Mouse (Mus musculus) stomach, embryonic 16.5 days (tissue): ENCODE data around the gene Cyp1a2. TPM values are rescaled to one million over a fixed set of nuclear protein-coding genes. Genes with fewer than 3 reads are reported as not detected.

ENCODE experiments used
- ATAC-seq: fragments of 200-750 bp; cut with Nextera tagmentation; 2 replicates; pipeline ENCODE4 v1.8.0; 2017; ENCODE audit warnings: moderate number of reproducible peaks, moderate TSS enrichment; ENCODE audit not compliant: insufficient read depth, low FRiP score
- H3K27ac ChIP-seq: fragments of 300-500 bp; sonication (generic); 2 replicates; pipeline ENCODE4 v1.5.1; 2014; ENCODE audit warnings: low read length
- H3K27me3 ChIP-seq: fragments of 300-500 bp; sonication (generic); 2 replicates; pipeline ENCODE4 v1.6.1; 2014; ENCODE audit warnings: low read length, control low read depth, mixed read lengths; ENCODE audit not compliant: control insufficient read depth, insufficient read depth
- H3K36me3 ChIP-seq: fragments of 300-500 bp; sonication (generic); 2 replicates; pipeline ENCODE4 v1.6.1; 2014; ENCODE audit warnings: low read length; ENCODE audit not compliant: control insufficient read depth, insufficient read depth
- H3K4me1 ChIP-seq: fragments of 300-500 bp; sonication (generic); 2 replicates; pipeline ENCODE4 v1.6.1; 2014; ENCODE audit warnings: low read length, control low read depth, mixed read lengths; ENCODE audit not compliant: control insufficient read depth, insufficient read depth
- H3K4me2 ChIP-seq: fragments of 300-500 bp; sonication (generic); 2 replicates; pipeline ENCODE4 v1.6.1; 2014; ENCODE audit warnings: low read depth, low read length, mixed read lengths
- H3K4me3 ChIP-seq: fragments of 300-500 bp; sonication (generic); replicated peaks from 2 replicates; pipeline ENCODE4 v1.5.1; 2014; ENCODE audit warnings: mild to moderate bottlenecking, low read length
- H3K9ac ChIP-seq: fragments of 300-500 bp; sonication (generic); 2 replicates; pipeline ENCODE4 v1.6.1; 2014; ENCODE audit warnings: low read length
- H3K9me3 ChIP-seq: fragments of 300-500 bp; sonication (generic); replicated peaks from 2 replicates; pipeline ENCODE4 v1.6.1; 2016; ENCODE audit warnings: low read length, control low read depth; ENCODE audit not compliant: control insufficient read depth
- WGBS: fragments of 180-500 bp; shearing (Covaris S2); extraction: QIAGEN DNeasy Blood & Tissue Kit; methylation state at CpG from one replicate; pipeline ENCODE4 v1.1.7; 2014; 5-methylcytosine and 5-hydroxymethylcytosine counted together
- polyA plus RNA-seq: library from polyadenylated mRNA; unstranded; fragments of >200 nt; fragmentation: Nextera tagmentation; extraction: Ambion mirVana; gene quantifications from 2 replicates; pipeline ENCODE4 v1.2.1, GENCODE M21; 2015

Cyp1a2 gene
- polyA plus RNA-seq, 1 experiment from 2014 or later: not detected

- Histone ChIP-seq H3K27ac (peak overlapping the region; percentile 89), H3K36me3 (peaks cover 7% of the 10 kb centered on the region; the same call in 1 of the 2 replicates), H3K9me3 (peaks cover 7% of the 10 kb centered on the region; the same call in 1 of the 2 replicates), H3K4me1 (peaks cover 8% of the 10 kb centered on the region), H3K9ac (peak overlapping the region; percentile 93), H3K4me3 (peak overlapping the region; percentile 94), H3K4me2 (peak overlapping the region; percentile 79), H3K27me3 (no peaks in the 10 kb centered on the region)
- peak; percentile 60; the same call in 1 of the 2 replicates for ATAC-seq
- WGBS: 2% methylated on average over 38 of the region's 39 CpGs
Observed at GRCm38 (mm10) chr9:57708720-57709274, 25.3 kb upstream of the Cyp1a2 start.

GRCm38 (mm10) chr9:57708068-57708719 lies 24.7 kb upstream of the Cyp1a2 start, which contains the start of gene Edc3:
TSS of gene Edc3 (plus strand) at chr9:57708540.
- Histone ChIP-seq H3K4me3 (peak within 1 kb of the TSS; percentile 94), H3K36me3 (0 out of 2 replicates have a peak, but pooled peaks cover 3% of the 10 kb centered on the region), H3K4me2 (peak within 1 kb of the TSS; percentile 79), H3K4me1 (peaks cover 8% of the 10 kb centered on the region), H3K27ac (peak within 1 kb of the TSS; percentile 89), H3K27me3 (no peaks in the 10 kb centered on the region), H3K9me3 (peaks cover 7% of the 10 kb centered on the region; the same call in 1 of the 2 replicates), H3K9ac (peak within 1 kb of the TSS; percentile 93)
- 0% methylated on average over 23 of the region's 23 CpGs for WGBS
- ATAC-seq: peak; percentile 95

DNA sequence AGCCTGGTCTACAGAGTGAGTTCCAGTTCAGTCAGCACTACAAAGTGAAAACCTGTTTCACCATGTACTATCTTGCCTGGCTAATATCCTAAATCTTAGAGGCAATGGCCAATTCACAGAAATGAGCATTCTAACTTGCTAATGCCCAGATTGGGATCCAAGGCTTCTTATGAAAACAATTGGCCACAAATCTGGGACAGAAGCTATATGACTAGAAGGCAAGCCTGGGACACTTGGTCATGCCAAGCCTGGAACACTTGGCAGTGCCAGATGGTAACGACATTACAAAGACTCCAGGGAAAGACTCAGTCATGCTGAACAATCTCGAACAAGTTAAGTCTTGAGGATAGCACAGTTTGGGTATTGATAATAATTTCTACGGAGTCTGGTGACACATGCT lies 23.0 kb upstream of the Cyp1a2 start:
- no peak overlapping the region for H3K4me2 ChIP-seq
- ATAC-seq: no peak

GRCm38 (mm10) chr9:57698466-57699150 lies 15.1 kb upstream of the Cyp1a2 start:
- WGBS: 83% methylated on average over 1 of the region's 1 CpGs
- no peak for ATAC-seq
- H3K9me3 ChIP-seq: no peaks in the 10 kb centered on the region
- H3K4me1 ChIP-seq: peaks cover 14% of the 10 kb centered on the region
- H3K27me3 ChIP-seq: peaks cover 24% of the 10 kb centered on the region
- no peaks in the 10 kb centered on the region for H3K36me3 ChIP-seq
- H3K4me3 ChIP-seq: no peak overlapping the region
- H3K27ac ChIP-seq: no peak overlapping the region
- no peak overlapping the region for H3K9ac ChIP-seq
- no peak overlapping the region for H3K4me2 ChIP-seq

More for the DNA sequence above, 23.0 kb upstream of the Cyp1a2 start:
- H3K4me3 ChIP-seq: no peak overlapping the region
- 87% methylated on average over 3 of the region's 3 CpGs for WGBS
- no peaks in the 10 kb centered on the region for H3K36me3 ChIP-seq
- peaks cover 8% of the 10 kb centered on the region for H3K4me1 ChIP-seq
- no peaks in the 10 kb centered on the region for H3K27me3 ChIP-seq
- no peak overlapping the region for H3K9ac ChIP-seq
- no peak overlapping the region for H3K27ac ChIP-seq
- peaks cover 7% of the 10 kb centered on the region; the same call in 1 of the 2 replicates for H3K9me3 ChIP-seq

DNA sequence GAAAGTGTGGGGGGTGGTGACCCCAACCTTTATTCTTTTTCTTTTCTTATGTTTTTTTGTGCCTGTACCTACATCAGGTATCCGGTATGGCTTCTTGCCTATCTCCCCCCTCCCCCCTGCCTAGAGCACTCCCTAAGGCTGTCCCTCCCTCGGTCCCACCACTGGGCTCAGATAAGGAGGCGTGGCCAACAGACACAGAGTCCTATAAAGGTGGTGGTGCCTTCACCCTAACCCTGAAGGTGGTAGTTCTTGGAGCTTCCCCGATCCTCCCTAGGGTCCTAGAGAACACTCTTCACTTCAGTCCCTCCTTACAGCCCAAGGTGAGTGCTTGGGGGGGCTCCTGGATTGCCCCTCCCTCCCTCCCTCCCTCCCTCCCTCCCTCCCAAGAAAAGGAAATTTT lies 13.9 kb upstream of the Cyp1a2 start:
- WGBS: 21% methylated on average over 4 of the region's 4 CpGs

DNA sequence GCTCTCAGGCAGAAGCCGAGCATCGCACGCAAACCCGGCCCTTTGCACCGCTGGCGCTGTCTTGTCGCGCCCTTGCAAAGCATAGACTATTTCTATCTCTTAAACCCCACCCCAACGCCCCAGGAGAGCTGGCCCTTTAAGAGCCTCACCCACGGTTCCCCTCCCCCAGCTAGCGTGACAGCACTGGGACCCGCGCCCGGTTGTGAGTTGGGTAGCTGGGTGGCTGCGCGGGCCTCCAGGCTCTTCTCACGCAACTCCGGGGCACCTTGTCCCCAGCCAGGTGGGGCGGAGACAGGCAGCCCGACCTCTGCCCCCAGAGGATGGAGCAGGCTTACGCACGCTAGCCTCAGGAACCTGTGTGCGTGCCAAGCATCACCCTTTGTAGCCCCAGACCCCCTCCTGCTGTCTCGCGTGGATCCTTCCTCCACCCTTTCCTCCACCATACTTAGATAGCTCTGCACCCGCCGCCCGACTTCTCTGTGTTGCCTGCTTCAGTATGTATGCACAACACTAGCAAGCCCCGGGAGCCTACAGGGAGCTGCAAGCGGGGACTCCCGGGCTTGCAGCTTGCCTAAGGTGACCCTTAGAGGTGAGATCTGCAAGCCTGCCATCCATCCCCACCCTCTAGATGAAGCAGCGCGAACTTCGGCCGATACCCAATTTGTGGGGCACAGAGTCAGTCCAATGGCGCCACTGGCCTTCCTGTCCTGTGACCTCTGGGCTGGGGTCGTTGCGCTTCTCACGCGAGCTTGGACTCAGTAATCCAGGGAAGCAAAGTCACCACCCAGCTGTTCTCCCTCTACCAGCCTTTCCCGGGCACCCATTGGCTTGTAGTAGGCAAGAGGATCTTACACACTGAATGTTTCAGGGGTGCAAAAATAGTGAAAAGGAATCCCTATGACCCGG lies 13.1 kb upstream of the Cyp1a2 start:
- H3K4me3 ChIP-seq: peak overlapping the region; percentile 45
- no peaks in the 10 kb centered on the region for H3K36me3 ChIP-seq
- no peak overlapping the region for H3K27ac ChIP-seq
- H3K9ac ChIP-seq: peak overlapping the region; percentile 47
- H3K4me2 ChIP-seq: peak overlapping the region; percentile 70
- no peaks in the 10 kb centered on the region for H3K9me3 ChIP-seq
- ATAC-seq: peak; percentile 29; the same call in 1 of the 2 replicates
- peaks cover 24% of the 10 kb centered on the region for H3K27me3 ChIP-seq
- WGBS: 2% methylated on average over 42 of the region's 42 CpGs
- peaks cover 14% of the 10 kb centered on the region for H3K4me1 ChIP-seq

More for the DNA sequence above, 13.9 kb upstream of the Cyp1a2 start:
- Histone ChIP-seq H3K9ac (no peak overlapping the region), H3K4me2 (no peak overlapping the region), H3K4me3 (no peak overlapping the region), H3K27ac (no peak overlapping the region), H3K9me3 (no peaks in the 10 kb centered on the region), H3K36me3 (no peaks in the 10 kb centered on the region), H3K4me1 (peaks cover 14% of the 10 kb centered on the region), H3K27me3 (peaks cover 24% of the 10 kb centered on the region)
- peak; percentile 25; the same call in 1 of the 2 replicates for ATAC-seq

GRCm38 (mm10) chr9:57694108-57694507 lies 10.6 kb upstream of the Cyp1a2 start:
- Histone ChIP-seq H3K4me1 (peaks cover 14% of the 10 kb centered on the region), H3K4me2 (no peak overlapping the region), H3K27me3 (peaks cover 24% of the 10 kb centered on the region), H3K36me3 (no peaks in the 10 kb centered on the region), H3K9me3 (no peaks in the 10 kb centered on the region), H3K27ac (no peak overlapping the region), H3K4me3 (no peak overlapping the region), H3K9ac (no peak overlapping the region)
- 84% methylated on average over 2 of the region's 2 CpGs for WGBS
- ATAC-seq: no peak

GRCm38 (mm10) chr9:57688606-57689005 lies 5.1 kb upstream of the Cyp1a2 start:
- Histone ChIP-seq H3K4me3 (no peak overlapping the region), H3K9me3 (no peaks in the 10 kb centered on the region), H3K9ac (no peak overlapping the region), H3K4me2 (no peak overlapping the region), H3K36me3 (no peaks in the 10 kb centered on the region), H3K27me3 (no peaks in the 10 kb centered on the region), H3K4me1 (no peaks in the 10 kb centered on the region), H3K27ac (no peak overlapping the region)
- 41% methylated on average over 2 of the region's 2 CpGs for WGBS
- no peak for ATAC-seq
